Mouse (Mus musculus): ENCODE data around the gene Secisbp2.

DNA sequence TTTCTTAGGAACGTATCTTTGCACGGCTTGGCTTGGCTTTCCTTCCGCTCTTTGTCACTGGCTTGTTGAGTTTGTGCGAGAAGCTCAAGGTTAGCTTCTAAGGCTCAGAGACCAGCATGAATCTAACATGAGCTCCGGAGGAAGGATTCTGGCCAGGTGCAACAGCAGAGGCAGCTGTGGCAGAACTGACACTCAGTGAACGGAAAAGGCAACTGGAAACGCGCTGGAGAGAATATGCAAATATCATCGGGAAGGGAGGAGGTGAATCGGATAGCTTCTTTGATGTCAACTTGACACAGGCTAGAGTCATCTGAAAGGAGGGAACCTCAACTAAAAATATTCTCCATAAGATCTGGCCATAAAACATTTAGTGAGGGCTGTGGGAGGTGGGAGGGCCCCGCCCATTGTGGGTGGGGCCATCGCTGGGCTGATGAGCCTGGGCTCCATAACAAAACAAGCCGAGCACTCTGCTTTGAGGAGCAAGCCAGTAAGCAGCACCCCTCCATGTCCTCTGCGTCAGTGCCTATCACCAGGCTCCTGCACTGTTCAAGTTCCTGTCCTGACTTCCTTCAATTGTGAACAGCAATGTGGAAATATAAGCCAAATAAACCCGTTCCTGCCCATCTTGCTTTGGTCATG lies 20.0 kb upstream of the Secisbp2 start:
- TF ChIP-seq SIN3A (IDR thresholded peaks at IDR 0.05; ENCODE audit: low read length) (no peak), POLR2A (IDR thresholded peaks at IDR 0.05; ENCODE audit: low read depth, low read length) (no peak), CTCF (conservative IDR thresholded peaks at IDR 0.05 in 1 of 2, IDR thresholded peaks at IDR 0.05 in 1 of 2; ENCODE audit: low read depth in 2 of 2, low read length in 2 of 2) (no peak), MAZ (IDR thresholded peaks at IDR 0.05; ENCODE audit: low read depth, low read length) (no peak)

Measured in CH12.LX (cell line).